Mouse (Mus musculus): ENCODE data around the gene Ccdc88c.

Ccdc88c gene

DNA sequence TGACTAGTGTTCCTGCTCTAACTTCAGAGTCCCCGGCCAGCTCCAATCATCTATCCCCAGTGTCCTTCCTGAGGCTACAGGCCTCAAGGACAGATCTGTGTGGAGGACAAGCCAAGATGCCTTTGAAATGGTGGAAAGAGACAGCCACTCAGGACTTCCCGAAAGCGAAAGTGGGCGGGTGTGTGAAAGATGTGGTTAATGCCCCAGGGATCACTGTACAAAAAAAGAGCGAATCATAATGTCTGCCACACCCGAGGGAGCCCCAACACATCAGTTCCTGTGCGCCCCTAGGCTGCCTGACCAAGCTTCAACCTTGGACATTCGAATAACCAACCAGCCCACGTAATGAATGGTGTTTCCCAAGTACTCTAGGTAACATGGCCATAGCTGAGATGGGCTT is 100.6 kb downstream of the Ccdc88c start:
- no peak for DNase-seq (ENCODE audit: low spot score in 2 of 2)

DNA sequence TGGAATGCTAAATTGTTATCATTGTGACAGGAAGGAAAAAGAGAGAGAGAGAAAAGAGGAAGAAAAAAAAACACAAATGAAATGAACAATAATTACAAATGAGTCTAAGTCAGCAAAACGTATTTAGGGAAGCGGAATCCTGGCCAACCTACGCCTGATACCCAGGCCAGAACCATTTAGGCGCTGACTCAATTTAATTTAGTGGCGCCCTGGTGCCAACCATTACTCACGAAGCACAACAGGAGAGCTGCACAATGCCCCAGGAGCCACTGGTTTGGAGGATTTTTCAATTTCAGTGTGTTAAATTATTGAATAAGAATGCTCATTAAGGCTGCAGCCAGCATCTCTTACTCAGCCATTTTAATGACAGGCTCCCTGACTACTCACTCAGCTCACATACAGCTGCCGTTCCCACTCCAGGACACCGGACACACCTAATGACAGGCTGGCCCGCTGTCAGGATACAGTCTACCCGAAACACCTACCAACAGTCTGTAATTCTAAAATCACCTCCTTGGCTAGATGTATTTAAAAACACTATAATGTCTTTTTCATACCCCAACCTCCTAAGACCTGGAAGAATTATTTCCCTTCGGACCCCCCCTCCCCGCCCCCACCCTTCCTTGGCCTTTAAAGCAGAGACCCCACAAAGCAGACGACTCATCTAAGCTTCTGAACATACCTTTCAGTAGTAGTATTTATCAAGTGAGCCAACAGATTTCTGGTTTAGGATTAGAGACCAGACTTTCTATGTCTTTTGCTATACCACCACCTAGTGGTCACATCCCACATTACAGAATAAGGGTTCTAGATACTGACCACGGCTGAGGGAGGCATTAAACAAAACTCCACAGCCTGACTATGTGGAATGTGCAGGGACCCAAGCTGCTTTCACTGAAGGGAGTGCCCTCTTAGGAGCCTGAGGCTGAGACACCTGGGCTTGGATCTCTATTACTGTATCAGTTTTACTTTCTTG is 102.9 kb downstream of the Ccdc88c start:
- peak in 1 of 2 experiments; percentile 15 for DNase-seq (ENCODE audit: low spot score in 2 of 2)

DNA sequence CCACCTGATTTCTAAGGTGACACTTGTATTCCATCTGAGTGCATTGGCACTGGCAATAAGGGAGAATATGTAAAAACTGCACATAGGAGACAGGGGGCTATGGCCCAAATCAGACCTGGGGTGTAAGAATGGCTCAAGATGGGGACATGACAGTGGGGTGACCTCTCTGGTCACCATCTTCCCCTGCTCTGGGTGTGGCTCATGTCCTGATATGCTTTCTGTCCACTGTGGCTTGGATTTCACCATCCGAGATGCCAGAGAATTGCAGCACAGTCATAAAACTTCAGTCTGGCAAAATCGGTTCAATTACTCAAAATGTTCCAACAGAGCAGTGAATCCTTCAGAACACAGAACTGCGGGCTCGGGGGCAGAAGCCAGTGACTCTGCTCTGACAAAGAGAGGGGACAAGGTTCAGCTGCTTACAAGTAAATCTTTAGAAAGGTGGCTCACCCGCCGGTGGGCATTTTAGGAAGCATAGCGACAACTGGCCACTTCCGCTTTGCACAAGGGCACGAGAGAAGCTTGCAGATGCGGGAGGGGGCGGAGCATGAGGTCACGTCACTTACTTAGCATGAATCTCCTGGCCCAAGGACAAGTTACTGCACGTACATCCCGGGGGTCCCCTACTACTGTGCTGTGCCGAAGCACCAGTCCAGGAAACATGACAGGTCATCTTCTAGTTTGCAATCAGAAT is 104.1 kb downstream of the Ccdc88c start:
- DNase-seq (ENCODE audit: low spot score in 2 of 2): no peak

DNA sequence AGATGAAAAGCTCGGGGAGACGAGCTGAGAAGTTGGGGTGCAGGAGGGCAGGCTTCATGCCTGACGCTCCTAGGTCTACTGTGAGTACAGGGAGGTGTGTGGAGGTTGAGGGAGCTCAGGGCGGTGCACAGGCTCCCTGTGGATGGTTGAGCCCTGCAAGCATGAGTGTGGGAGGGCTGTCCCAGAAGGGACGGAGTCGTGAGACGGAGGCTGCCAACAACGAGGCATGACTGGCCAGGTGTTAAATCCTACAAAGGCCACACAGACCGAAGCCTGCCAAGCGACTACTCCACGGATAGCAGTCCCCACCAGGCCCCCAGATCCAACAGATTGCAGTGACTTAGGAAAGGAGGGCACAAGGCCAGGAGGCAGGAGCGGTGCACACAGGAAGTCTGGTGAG is 118.1 kb downstream of the Ccdc88c start:
- no peak for DNase-seq (ENCODE audit: low spot score in 2 of 2)

DNA sequence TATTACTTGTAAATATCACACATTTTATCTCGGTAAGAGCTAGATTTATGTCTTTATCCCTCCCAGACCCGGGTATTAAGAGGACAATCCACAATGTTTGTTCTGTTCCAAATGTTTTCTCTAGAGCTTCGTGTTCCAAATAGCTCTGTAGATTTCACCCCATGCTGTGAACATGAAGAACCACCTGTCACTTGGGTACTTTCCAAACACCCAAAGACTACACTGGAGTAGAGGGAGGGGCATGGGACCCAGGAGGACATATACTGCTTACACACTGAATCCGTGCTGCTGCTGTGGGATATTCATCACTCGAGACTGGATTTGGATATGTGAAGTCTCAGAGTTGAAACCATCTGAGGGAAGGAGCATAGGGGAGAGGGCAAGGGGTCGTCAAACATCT is 119.1 kb downstream of the Ccdc88c start:
- no peak for DNase-seq (ENCODE audit: low spot score in 2 of 2)

DNA sequence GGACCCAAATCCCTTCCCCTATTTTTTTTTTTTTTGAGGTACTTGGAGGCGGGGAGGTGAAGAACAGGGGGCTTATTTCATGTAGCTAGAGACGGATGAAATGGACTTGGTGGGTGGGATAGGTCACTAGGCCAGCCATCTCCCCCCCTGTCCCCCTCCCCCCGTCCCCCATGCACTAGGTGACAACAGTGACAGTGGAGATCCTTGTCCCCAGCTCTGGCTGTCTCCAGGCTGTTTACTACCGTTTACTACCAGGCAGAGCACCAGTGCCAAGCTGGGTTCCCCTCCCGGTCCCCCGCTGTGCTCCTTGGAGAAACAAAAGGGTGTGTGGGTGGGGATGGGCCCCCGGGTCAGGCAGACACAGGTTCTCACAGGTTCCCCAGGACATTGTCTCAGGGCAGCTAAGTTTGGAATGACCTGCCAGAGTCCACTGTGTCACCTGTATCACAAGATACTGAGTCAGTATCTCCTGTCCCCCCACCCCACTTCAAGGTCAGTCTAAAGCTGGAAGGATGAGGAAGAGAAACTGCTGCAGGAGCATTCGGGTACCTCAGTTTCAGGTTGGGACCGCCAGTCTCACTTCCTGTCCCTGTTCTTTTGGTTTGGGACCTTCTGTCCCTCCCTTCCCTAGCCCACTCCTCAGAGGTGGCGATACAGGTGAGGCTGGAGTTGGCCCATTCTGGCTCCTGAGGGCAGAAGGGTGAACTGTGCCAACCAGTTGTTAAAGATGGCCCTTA is 120.4 kb downstream of the Ccdc88c start:
- DNase-seq (ENCODE audit: low spot score in 2 of 2): no peak

DNA sequence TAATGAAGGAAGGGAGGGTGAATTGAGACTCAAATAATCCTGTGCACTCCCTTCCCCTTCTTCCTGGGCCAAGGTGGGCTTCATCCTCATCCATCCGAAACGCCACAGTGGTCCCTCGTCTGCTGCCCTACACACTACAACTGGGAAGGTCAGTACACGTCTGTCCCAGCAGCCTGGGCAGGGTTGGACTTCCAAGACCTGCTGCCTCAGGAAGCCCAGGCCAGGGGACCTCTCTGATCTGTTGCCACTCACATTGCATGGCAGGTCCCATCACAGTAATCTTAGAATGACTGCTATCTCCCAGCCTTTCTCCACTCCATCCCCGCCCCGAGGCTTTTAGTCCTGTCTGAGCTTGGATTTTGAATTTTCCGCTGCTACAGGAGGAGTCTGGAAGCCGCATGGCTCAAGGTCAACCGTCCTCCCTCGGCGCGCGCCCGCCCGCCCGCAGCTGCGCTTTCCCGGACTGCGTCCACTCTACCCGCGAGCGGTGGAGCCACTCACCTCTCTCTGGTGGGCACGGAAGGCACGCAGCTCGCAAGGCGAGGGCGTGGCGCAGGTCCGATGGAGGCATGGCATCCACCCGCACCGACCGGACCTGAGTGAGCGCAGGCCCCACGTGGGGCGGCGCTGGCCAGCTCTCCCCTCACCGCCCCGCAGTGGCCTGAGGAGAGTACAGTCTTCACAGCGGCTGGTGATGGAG is 121.1 kb downstream of the Ccdc88c start, which contains the start of gene Gpr68:
TSS of gene Gpr68 (minus strand) at position 601 of the 700 bp plus-strand sequence.
- DNase-seq (ENCODE audit: low spot score in 2 of 2): no peak

DNA sequence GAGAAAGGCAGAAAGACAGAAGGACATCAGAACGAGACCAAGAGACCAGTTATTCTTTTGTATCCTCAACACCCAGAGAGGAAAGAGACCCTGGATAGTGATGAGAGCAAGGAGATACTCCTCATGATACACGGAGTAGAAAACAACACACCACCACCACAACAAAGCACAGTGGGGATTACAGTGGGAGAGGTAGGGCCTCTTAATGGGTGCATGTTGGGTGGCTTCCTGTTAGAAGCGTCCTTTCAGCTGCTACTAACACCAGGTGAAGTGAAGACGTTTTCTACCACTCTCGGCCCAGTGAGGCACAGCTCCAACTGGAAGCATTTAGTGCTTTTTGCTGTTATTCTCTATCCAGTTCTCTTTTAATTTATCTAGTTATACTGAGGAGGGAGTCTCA is 122.0 kb downstream of the Ccdc88c start:
- no peak for DNase-seq (ENCODE audit: low spot score in 2 of 2)

DNA sequence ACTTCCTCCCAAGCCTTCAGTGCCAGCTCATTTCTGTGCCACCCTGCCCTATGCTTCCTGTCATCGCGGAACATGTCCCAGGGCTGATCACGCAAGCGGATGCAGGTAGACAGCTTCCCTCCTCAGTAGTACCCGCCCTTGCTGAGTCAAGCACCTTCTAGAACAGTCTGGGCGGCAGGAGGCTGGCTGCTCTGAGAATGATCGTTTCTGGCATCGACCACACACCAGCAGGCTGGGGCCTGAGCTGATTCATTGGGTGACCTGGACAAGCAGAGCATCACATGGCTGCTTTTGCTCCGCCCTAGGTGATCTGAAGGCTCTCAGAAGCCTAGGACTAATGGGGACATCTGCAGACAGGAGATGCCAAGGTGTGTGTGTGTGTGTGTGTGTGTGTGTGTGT is 125.1 kb downstream of the Ccdc88c start:
- DNase-seq (ENCODE audit: low spot score in 2 of 2): peak in 1 of 2 experiments; percentile 15

DNA sequence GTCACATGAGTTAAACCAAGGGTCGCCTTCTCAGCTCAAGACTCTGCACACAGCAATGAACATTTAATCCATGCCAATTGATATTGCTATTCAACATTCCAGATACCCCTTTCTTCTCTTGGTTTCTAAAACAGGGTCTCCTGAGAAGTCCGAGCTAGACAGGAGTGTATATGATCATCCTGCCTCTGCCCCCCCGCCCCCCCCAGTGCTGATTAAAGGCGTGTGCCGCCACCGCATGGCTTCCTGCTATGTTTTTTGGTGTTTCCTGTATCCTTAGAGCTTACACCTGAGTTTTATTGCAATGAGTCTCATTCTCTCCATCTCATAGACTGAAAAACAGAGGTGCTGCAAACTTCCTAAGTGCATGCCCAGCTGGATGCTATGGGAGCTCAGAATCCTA is 127.5 kb downstream of the Ccdc88c start:
- no peak for DNase-seq (ENCODE audit: low spot score in 2 of 2)

DNA sequence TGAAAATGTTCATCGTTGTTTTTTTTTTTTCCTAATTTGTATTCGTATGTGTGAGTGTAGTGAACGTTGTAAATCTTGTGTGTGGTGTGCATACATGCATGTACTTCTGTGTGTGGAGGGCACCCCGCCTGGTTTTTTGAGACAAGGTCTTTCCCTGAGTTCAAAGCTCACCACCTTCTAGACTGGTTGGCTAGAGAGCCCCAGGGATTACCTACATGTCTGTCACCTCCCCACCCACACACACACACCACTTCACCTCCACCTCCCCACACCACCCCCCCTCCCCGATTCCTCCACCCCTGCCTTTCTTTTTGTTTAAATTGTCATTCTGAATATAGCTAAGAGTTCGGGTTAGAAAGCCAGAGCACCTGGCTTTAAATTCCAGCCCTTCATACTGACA is 128.0 kb downstream of the Ccdc88c start:
- no peak for DNase-seq (ENCODE audit: low spot score in 2 of 2)

DNA sequence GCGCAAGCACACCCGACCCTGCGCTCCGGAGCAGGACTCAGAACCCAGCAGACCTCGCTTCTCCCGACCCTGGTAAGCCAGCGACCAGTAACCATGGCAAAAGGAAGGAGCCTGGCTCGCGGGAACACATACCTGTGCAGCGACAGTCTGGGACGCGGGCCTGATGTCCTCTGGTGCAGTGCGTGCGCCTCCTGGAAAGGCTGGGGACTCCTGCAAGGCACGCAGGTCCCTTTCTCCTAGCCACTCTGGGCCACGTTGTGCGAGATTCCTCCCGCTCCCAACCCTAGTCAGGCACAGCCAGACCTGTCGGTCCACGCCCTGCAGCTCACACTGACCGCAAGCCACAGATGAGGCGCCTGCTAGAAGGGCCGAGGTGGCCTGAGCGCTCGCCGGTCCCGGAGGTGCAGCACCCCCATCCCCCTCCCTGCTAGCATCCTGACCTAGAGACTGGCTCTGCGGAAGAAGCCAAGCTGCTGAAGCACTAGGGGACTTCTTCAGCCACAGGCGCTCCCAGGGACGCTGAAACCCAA is 129.7 kb downstream of the Ccdc88c start:
- peak; percentile 23 to 49 for DNase-seq (ENCODE audit: low spot score in 2 of 2)

DNA sequence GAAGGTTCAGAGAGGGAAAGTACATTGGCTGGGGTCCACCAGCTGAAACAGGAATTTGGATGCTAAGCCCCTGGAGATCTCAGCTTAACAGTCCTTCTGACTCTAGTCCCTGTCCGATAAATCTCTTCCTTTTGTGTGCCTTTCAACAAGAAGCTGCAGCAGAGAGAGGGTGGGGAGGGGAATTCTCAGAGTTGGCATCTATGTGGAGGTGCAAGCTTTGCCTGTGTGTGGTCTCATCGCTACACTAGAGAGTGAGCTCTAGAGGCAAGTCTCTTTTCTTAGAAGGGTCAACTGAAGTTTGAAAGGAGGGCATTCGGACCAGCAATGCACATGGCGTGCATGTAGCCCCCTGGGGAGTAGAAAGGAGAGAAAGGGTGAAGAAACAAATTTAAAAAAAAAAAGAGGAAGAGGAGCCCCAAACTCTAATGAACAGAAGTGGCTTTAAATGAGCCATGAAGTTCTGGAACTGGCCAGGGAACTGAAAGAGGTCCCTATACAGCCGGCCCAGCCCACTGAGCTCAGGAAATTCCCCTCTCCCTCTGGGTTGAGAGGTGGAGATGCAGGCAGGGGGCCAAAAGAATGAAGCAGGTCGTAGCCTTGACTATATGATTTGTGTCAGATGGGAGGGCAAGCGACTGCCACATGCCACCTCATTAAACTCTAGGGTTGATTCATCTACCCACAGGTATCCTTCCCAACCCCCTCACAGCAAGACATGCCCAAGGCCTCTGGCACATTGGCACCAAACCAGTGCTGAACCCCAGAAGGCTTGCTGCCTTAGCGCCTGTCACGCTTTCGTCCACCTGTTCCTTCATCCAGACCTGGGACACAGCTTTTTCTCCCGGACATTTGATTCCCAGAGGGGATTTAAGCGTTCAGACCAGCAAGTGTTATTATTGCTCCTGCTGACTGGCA is 130.9 kb downstream of the Ccdc88c start:
- no peak for DNase-seq (ENCODE audit: low spot score in 2 of 2)

DNA sequence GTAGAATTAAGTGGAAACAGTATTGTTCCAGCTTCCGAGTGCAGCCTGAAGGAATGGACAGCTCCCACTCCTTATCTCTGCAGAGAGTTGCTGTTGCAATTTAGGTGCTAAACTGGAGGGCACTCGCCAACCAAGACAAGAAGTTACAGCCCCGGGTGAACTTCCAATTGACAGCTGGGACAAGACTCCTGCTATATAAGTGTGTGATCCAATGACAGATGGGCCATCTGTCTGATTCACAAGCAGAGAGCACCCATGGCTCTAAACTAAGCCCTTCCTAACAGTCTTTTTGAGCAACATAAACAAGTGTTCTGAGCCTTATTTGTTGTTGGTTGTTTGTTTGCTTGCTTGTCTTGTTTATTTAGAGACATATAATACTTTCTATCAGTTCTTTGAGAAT is 132.2 kb downstream of the Ccdc88c start:
- DNase-seq (ENCODE audit: low spot score in 2 of 2): no peak

DNA sequence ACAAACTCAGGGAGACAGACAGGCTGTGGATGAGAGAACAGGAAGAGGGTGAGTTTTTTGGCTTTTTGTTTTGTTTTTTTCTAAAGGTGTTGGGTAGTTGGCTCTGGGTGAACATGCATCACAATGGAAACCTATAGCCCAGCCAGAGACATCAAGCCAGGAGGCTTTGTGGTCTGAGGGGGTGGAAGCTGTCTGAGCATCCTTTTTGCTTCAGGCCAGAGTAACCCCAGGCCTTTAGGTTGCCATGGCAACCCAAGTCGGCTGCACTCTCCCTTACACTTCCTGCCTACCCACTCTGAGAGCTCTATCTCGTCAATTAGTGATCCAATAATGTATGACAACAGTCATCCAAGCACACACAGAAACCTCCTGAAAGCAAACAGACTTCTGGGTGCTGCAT is 133.4 kb downstream of the Ccdc88c start:
- no peak for DNase-seq (ENCODE audit: low spot score in 2 of 2)

DNA sequence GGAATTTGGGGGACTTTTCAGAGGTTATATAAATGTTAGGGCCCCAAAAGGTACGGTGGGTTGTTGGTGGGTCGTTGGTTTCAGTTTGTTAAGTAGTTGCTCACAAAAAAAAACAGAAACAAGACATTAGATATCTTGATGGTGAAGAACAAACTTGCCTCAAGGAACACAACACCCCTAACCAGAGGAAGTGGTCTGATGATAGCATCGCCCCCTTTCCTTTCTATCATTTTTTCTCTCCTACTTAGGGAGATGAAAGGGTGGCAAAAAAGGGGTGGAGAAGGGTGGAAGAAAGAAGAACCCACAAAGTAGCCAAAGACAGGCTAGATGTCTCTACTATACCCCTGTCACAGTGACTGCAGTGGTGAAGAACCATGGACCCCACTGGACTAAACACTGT is 138.3 kb downstream of the Ccdc88c start:
- no peak for DNase-seq (ENCODE audit: low spot score in 2 of 2)

DNA sequence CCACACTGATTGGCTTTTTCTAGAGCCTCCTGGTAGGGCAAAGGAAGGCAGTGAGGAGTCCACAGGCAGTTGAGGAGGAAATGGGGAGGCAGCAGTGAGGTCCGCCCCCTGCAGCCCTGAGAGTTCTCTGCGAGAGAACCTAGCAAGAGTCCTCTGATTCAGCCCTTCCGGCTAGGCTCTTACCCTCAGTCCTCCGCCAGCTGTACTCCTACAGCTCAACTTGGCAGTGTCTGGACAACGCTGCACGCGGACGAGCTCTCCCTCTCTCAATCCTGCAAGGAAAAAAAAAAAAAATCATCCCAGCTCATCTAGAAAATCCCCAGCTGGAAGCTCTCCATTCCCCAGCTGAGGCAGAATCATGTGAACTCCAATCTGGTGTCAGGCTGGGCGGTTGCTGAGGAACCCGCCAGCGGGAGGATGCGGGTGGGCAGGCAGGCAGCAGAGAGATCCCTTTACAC is 141.0 kb downstream of the Ccdc88c start:
- peak in 1 of 2 experiments; percentile 40 for DNase-seq (ENCODE audit: low spot score in 2 of 2)

DNA sequence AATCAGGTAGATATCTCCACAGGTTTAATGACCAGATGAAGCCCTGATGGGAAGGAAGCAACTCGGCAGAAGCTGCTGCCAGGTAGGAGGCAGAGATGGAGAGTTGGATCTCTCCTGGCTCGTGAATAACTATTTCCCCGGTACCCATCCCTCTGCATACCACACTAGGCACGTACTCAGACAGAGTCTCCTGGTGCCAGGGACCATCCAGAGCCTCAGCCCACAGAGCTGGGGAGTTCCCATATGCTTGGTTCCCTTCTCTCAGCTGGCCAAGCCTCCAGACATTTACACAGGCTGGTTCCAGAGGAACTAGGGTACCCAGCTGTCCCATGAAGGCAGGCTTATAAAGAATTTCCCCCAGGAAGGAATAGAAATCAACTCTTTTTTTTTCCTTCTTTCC is 142.0 kb downstream of the Ccdc88c start:
- DNase-seq (ENCODE audit: low spot score in 2 of 2): no peak

DNA sequence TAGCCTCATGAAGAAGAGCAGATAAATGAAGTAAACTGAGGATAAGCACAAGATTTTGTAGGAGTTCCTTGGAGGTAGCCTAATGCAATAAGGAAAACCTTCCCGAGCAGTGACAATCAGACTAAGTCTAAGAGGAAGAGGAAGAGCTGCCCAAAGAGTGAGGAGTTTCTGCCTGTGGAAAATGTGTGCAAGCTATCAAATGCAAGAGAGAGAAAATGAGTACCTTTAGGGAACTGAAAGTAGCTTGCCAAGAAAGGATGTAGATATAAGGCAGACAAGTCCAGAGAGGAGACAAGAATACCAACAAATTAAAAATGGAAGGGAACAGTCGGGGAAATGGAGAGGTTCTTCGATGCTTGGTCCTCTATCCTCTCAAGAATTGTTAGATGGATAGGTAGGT is 143.3 kb downstream of the Ccdc88c start:
- DNase-seq (ENCODE audit: low spot score in 2 of 2): no peak

DNA sequence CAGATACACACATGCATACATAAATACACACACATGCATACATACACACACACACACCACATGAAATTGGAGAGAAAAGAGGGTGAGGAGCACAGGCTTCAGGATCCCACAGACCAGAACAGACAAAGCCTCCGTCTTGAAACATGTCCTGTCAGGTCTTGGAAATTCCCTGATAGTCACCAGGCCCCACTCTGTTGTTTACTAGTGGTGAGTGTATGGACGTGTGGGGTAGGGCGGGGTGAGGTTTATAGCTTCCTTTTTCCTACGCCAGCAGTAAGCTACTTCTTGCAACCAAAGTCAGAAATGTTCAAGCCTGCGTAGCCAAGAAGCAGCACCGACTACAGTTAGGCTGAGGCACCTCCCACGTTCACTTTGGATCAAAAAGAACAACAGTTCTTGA is 145.7 kb downstream of the Ccdc88c start:
- DNase-seq (ENCODE audit: low spot score in 2 of 2): peak in 1 of 2 experiments; percentile 59

All from urinary bladder, adult 18-20 months (tissue).